In the genomic region with DNA sequence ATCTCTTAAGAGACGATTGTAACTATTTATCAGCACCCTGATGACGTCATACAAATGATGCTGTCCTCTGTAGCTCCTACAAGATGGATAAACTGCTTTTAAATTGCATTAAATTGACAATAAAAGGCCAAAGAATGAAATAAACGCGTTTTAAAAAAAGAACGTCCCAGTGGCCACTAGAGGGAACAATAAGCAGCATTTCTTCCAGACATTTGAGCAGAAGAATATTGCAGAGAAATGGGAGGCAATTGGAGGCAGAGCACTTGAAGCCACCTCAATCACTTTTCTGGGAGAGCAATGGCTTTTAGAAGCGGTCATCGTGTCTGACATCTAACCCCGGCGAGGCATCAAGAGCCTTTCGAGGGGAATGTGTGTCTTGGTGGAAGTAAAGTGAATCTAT, we compare ENCODE assay signal across 19 mouse cellular contexts.
DNase-seq lines count a peak whose midpoint lies in the region; ATAC-seq and TF ChIP-seq lines count a peak whose summit lies in the region.
"Had no signal": no experiment of that assay in that cellular context is flagged by ENCODE, and none has a peak within 500 bp of the region (broad histone marks: within the 10 kb centered on the region; RNA-seq: fewer than 3 reads in every experiment).

No protein-coding gene starts in this region.

- no peaks in the 10 kb centered on the region for H3K4me1 ChIP-seq in kidney, postnatal 0 days (replicated peaks; ENCODE audit: insufficient read depth, low read length)
- no peaks in the 10 kb centered on the region for H3K4me1 ChIP-seq in liver, embryonic 11.5 days (replicated peaks; ENCODE audit: control insufficient read depth, insufficient read depth, low read length)
- H3K4me1 ChIP-seq: forebrain, embryonic 12.5 days; hindbrain, embryonic 15.5 days; neural tube, embryonic 12.5 days had no signal

- H3K9me3 ChIP-seq in kidney, postnatal 0 days (replicated peaks; ENCODE audit: low read length): no peaks in the 10 kb centered on the region
- H3K9me3 ChIP-seq in liver, embryonic 11.5 days (ENCODE audit: control insufficient read depth, low read length): no peaks in the 10 kb centered on the region
- H3K9me3 ChIP-seq: forebrain, embryonic 12.5 days; hindbrain, embryonic 15.5 days; neural tube, embryonic 12.5 days had no signal

- TF ChIP-seq CTCF in kidney, postnatal 0 days (IDR thresholded peaks at IDR 0.05; ENCODE audit: low read depth): peak; percentile 70

- H3K4me2 ChIP-seq in kidney, postnatal 0 days (ENCODE audit: low read length): no peak overlapping the region
- H3K4me2 ChIP-seq in liver, embryonic 11.5 days: no peak overlapping the region
- H3K4me2 ChIP-seq: forebrain, embryonic 12.5 days; hindbrain, embryonic 15.5 days; neural tube, embryonic 12.5 days had no signal

- no peak overlapping the region for H3K4me3 ChIP-seq in kidney, postnatal 0 days (replicated peaks; ENCODE audit: low read depth, low read length)
- no peak overlapping the region for H3K4me3 ChIP-seq in liver, embryonic 11.5 days (ENCODE audit: low read depth, low read length)
- H3K4me3 ChIP-seq: forebrain, embryonic 12.5 days; hindbrain, embryonic 15.5 days; neural tube, embryonic 12.5 days had no signal

- peak; percentile 79 for ATAC-seq in frontal cortex, adult (ENCODE audit: low TSS enrichment)
- ATAC-seq in kidney, postnatal 0 days (replicated peaks; ENCODE audit: low FRiP score, low read depth): no peak
- no peak for ATAC-seq in liver, embryonic 11.5 days (replicated peaks; ENCODE audit: low FRiP score)

- no peaks in the 10 kb centered on the region for H3K36me3 ChIP-seq in kidney, postnatal 0 days (ENCODE audit: insufficient read depth, low read length)
- no peaks in the 10 kb centered on the region for H3K36me3 ChIP-seq in liver, embryonic 11.5 days (ENCODE audit: control insufficient read depth, insufficient read depth, low read length)
- H3K36me3 ChIP-seq: forebrain, embryonic 12.5 days; hindbrain, embryonic 15.5 days; neural tube, embryonic 12.5 days had no signal

- 67% methylated on average over 10 of the region's 10 CpGs for WGBS in kidney, postnatal 0 days
- WGBS in liver, embryonic 11.5 days: 72% methylated on average over 10 of the region's 10 CpGs

- H3K27me3 ChIP-seq in kidney, postnatal 0 days (ENCODE audit: insufficient read depth, low read length): no peaks in the 10 kb centered on the region
- no peaks in the 10 kb centered on the region for H3K27me3 ChIP-seq in liver, embryonic 11.5 days (replicated peaks; ENCODE audit: control insufficient read depth, insufficient read depth, low read length)
- H3K27me3 ChIP-seq: forebrain, embryonic 12.5 days; hindbrain, embryonic 15.5 days; neural tube, embryonic 12.5 days had no signal

- H3K27ac ChIP-seq in kidney, postnatal 0 days: no peak overlapping the region
- no peak overlapping the region for H3K27ac ChIP-seq in liver, embryonic 11.5 days (ENCODE audit: low read depth, low read length)
- H3K27ac ChIP-seq: forebrain, embryonic 12.5 days; hindbrain, embryonic 15.5 days; neural tube, embryonic 12.5 days had no signal

- DNase-seq in frontal cortex, postnatal 10 days (ENCODE audit: low spot score in 2 of 2): no peak
- peak; percentile 67 for DNase-seq in kidney, postnatal 0 days (ENCODE audit: low spot score)
- DNase-seq in kidney, postnatal 14 days: no peak
- peak; percentile 22 for DNase-seq in retina, embryonic 14.5 days (ENCODE audit: low spot score)
- no peak for DNase-seq in retina, postnatal 1 day
- DNase-seq in telencephalon, adult 2 months (ENCODE audit: low read depth, low spot score): peak; percentile 12
- DNase-seq in liver, embryonic 11.5 days (ENCODE audit: low spot score): no peak
- DNase-seq: adrenal gland, adult 2 months; cerebellum, adult 18-20 months; cerebellum, postnatal 36 days; kidney, adult 2 months; kidney, postnatal 4 days; liver; lung, adult 2 months; thymus, postnatal 36 days had no signal

- no peak overlapping the region for H3K9ac ChIP-seq in kidney, postnatal 0 days (ENCODE audit: low read depth, low read length)
- H3K9ac ChIP-seq in liver, embryonic 11.5 days (ENCODE audit: low read depth, low read length): no peak overlapping the region
- H3K9ac ChIP-seq: forebrain, embryonic 12.5 days; hindbrain, embryonic 15.5 days; neural tube, embryonic 12.5 days had no signal

Comparison
In these comparisons a context has a peak if more than half of its experiments do, and no peak if none do; other contexts are left out.
1. DNase-seq: peak in kidney, postnatal 0 days (single experiment), retina, embryonic 14.5 days (single experiment) and telencephalon, adult 2 months (single experiment); none in frontal cortex, postnatal 10 days (0 of 2), kidney, postnatal 14 days (single experiment), retina, postnatal 1 day (single experiment) and liver, embryonic 11.5 days (single experiment).